11 mouse cellular contexts compared by ENCODE assay signal in the genomic region with DNA sequence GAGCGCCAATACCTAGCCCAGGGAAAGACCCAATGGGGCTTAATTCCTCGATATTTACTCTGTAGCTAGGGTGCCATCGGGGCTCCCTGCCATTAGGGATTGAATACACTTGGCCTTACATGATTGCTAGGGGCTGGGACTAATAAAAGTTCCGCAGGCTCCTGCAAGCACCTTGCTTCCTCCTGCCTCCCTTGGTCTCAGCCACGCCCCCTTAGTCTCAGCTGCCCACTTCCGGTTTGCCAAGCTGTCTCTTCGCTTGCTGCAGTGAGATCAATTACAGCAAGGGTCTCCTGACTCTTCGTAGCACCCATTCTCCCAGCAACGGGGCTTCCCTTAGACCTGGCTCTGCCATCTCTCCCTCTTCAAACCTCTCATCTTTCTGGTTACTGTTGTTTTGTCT. TPM values are rescaled to one million over a fixed set of nuclear protein-coding genes. Genes with fewer than 3 reads are reported as not detected.
DNase-seq lines count a peak whose midpoint lies in the region; ATAC-seq and TF ChIP-seq lines count a peak whose summit lies in the region.
"Had no signal": no experiment of that assay in that cellular context is flagged by ENCODE, and none has a peak within 500 bp of the region (broad histone marks: within the 10 kb centered on the region; RNA-seq: fewer than 3 reads in every experiment).

No protein-coding gene starts in this region.

- TF ChIP-seq EP300 in liver, postnatal 0 days (IDR thresholded peaks at IDR 0.05; ENCODE audit: low read depth): no peak

- H3K9ac ChIP-seq in liver, postnatal 0 days (replicated peaks): no peak overlapping the region
- H3K9ac ChIP-seq: hindbrain, embryonic 14.5 days; lung, embryonic 14.5 days had no signal

- no peaks in the 10 kb centered on the region for H3K9me3 ChIP-seq in embryonic facial prominence, embryonic 10.5 days
- no peaks in the 10 kb centered on the region for H3K9me3 ChIP-seq in liver, postnatal 0 days (ENCODE audit: low read length)
- H3K9me3 ChIP-seq in hindbrain, embryonic 10.5 days: no peaks in the 10 kb centered on the region

- no peak for TF ChIP-seq CTCF in liver, postnatal 0 days (IDR thresholded peaks at IDR 0.05; ENCODE audit: low read depth)

- ATAC-seq in liver, postnatal 0 days: no peak
- ATAC-seq: Patski had no signal

- DNase-seq in spleen, postnatal 36 days (ENCODE audit: low spot score in 2 of 2): peak; percentile 50 to 54
- DNase-seq in spleen, postnatal 4 days (ENCODE audit: low spot score in 2 of 2): no peak
- DNase-seq in embryonic facial prominence, embryonic 10.5 days (ENCODE audit: low spot score): no peak
- DNase-seq in liver, postnatal 0 days: peak; percentile 35
- DNase-seq in urinary bladder, postnatal 10 days (ENCODE audit: low spot score): no peak
- no peak for DNase-seq in hindbrain, embryonic 10.5 days (ENCODE audit: low spot score)
- DNase-seq in kidney, adult 18-20 months: no peak
- DNase-seq: cerebellum, postnatal 10 days; lung, embryonic 14.5 days had no signal

- H3K4me1 ChIP-seq in embryonic facial prominence, embryonic 10.5 days: peaks cover 43% of the 10 kb centered on the region
- peaks cover 35% of the 10 kb centered on the region for H3K4me1 ChIP-seq in liver, postnatal 0 days (ENCODE audit: insufficient read depth)
- H3K4me1 ChIP-seq in hindbrain, embryonic 10.5 days (replicated peaks): peaks cover 31% of the 10 kb centered on the region

- no peaks in the 10 kb centered on the region for H3K27me3 ChIP-seq in embryonic facial prominence, embryonic 10.5 days (replicated peaks; ENCODE audit: low read depth, poor library complexity, severe bottlenecking)
- H3K27me3 ChIP-seq in liver, postnatal 0 days (ENCODE audit: insufficient read depth, low read length): no peaks in the 10 kb centered on the region
- H3K27me3 ChIP-seq in hindbrain, embryonic 10.5 days (ENCODE audit: insufficient read depth, poor library complexity, severe bottlenecking): no peaks in the 10 kb centered on the region
- H3K27me3 ChIP-seq: Patski had no signal

- H3K36me3 ChIP-seq in embryonic facial prominence, embryonic 10.5 days (replicated peaks): no peaks in the 10 kb centered on the region
- no peaks in the 10 kb centered on the region for H3K36me3 ChIP-seq in liver, postnatal 0 days (replicated peaks; ENCODE audit: insufficient read depth, low read length)
- H3K36me3 ChIP-seq in hindbrain, embryonic 10.5 days: no peaks in the 10 kb centered on the region

- H3K27ac ChIP-seq in embryonic facial prominence, embryonic 10.5 days (replicated peaks): peak overlapping the region; percentile 40
- H3K27ac ChIP-seq in liver, postnatal 0 days (ENCODE audit: low read depth): peak overlapping the region; percentile 5; the same call in 1 of the 2 replicates
- no peak overlapping the region for H3K27ac ChIP-seq in hindbrain, embryonic 10.5 days
- H3K27ac ChIP-seq: hindbrain, embryonic 14.5 days had no signal

- WGBS in embryonic facial prominence, embryonic 10.5 days: 69% methylated on average over 9 of the region's 9 CpGs
- WGBS in liver, postnatal 0 days (ENCODE audit: insufficient replicate concordance): 49% methylated on average over 9 of the region's 9 CpGs
- WGBS in hindbrain, embryonic 10.5 days: 76% methylated on average over 9 of the region's 9 CpGs

- no peak overlapping the region; the same call in 1 of the 2 replicates for H3K4me2 ChIP-seq in liver, postnatal 0 days (ENCODE audit: low read depth, low read length)
- H3K4me2 ChIP-seq: hindbrain, embryonic 14.5 days; lung, embryonic 14.5 days had no signal

- H3K4me3 ChIP-seq in embryonic facial prominence, embryonic 10.5 days: no peak overlapping the region
- no peak overlapping the region for H3K4me3 ChIP-seq in liver, postnatal 0 days (ENCODE audit: low read depth, low read length)
- H3K4me3 ChIP-seq in hindbrain, embryonic 10.5 days: no peak overlapping the region

RNA-seq across cellular contexts. Expression of a gene that starts 54.2 kb away (rescaled TPM):
- 22.5 and 25.6 TPM in 2 replicates for polyA plus RNA-seq in embryonic facial prominence, embryonic 10.5 days (2016; fragmentation: Nextera tagmentation; extraction: Ambion mirVana)
- polyA plus RNA-seq in liver, postnatal 0 days (2015; fragmentation: Nextera tagmentation; extraction: Ambion mirVana): 63.6 and 75.5 TPM in 2 replicates
- polyA plus RNA-seq in hindbrain, embryonic 10.5 days (2016; fragmentation: Nextera tagmentation; extraction: Ambion mirVana): 38.3 and 44.1 TPM in 2 replicates

Comparison
In these comparisons a context has a peak if more than half of its experiments do, and no peak if none do; other contexts are left out.
1. DNase-seq: peak in spleen, postnatal 36 days (2 of 2) and liver, postnatal 0 days (single experiment); none in spleen, postnatal 4 days (0 of 2), embryonic facial prominence, embryonic 10.5 days (single experiment), urinary bladder, postnatal 10 days (single experiment), hindbrain, embryonic 10.5 days (single experiment) and kidney, adult 18-20 months (single experiment).